Mouse (Mus musculus): ENCODE results near the gene Dph2. TPM values are rescaled to one million over a fixed set of nuclear protein-coding genes. Genes with fewer than 3 reads are reported as not detected.

The Dph2 gene
- polyA plus RNA-seq, 1 experiment: 8.2 TPM

- H3K4me1 ChIP-seq (ENCODE audit: control insufficient read depth, insufficient read depth, low read length): peaks cover 6% of the 10 kb centered on the region
- no peak overlapping the region for H3K4me3 ChIP-seq (ENCODE audit: control insufficient read depth, low read depth, low read length)
- no peak overlapping the region for H3K27ac ChIP-seq (ENCODE audit: control insufficient read depth, insufficient read depth, low read depth, low read length)
- no peaks in the 10 kb centered on the region for H3K27me3 ChIP-seq (ENCODE audit: control insufficient read depth, insufficient read depth, low read length)
- TF ChIP-seq POLR2A (IDR thresholded peaks at IDR 0.05; ENCODE audit: control insufficient read depth, low read depth, low read length) (no peak), CTCF (IDR thresholded peaks at IDR 0.05; ENCODE audit: control insufficient read depth, insufficient read depth, insufficient replicate concordance, low read depth, low read length) (no peak)
- peaks cover 3% of the 10 kb centered on the region; the same call in 1 of the 2 replicates for H3K36me3 ChIP-seq (ENCODE audit: control insufficient read depth, insufficient read depth, low read length)
These were observed 3.5 kb upstream of the Dph2 start for GRCm38 (mm10) chr4:117895339-117895738.

GRCm38 (mm10) chr4:117894601-117895000 is 2.8 kb upstream of the Dph2 start:
- peaks cover 1% of the 10 kb centered on the region; the same call in 1 of the 2 replicates for H3K36me3 ChIP-seq (ENCODE audit: control insufficient read depth, insufficient read depth, low read length)
- no peaks in the 10 kb centered on the region for H3K27me3 ChIP-seq (ENCODE audit: control insufficient read depth, insufficient read depth, low read length)
- no peak overlapping the region for H3K4me3 ChIP-seq (ENCODE audit: control insufficient read depth, low read depth, low read length)
- H3K4me1 ChIP-seq (ENCODE audit: control insufficient read depth, insufficient read depth, low read length): peaks cover 9% of the 10 kb centered on the region
- TF ChIP-seq POLR2A (IDR thresholded peaks at IDR 0.05; ENCODE audit: control insufficient read depth, low read depth, low read length) (no peak), CTCF (IDR thresholded peaks at IDR 0.05; ENCODE audit: control insufficient read depth, insufficient read depth, insufficient replicate concordance, low read depth, low read length) (no peak)
- H3K27ac ChIP-seq (ENCODE audit: control insufficient read depth, insufficient read depth, low read depth, low read length): no peak overlapping the region

GRCm38 (mm10) chr4:117893376-117893775 is 1.5 kb upstream of the Dph2 start:
- Histone ChIP-seq H3K27me3 (ENCODE audit: control insufficient read depth, insufficient read depth, low read length) (no peaks in the 10 kb centered on the region), H3K4me3 (ENCODE audit: control insufficient read depth, low read depth, low read length) (no peak overlapping the region), H3K36me3 (ENCODE audit: control insufficient read depth, insufficient read depth, low read length) (peaks cover under 1% of the 10 kb centered on the region; the same call in 1 of the 2 replicates), H3K27ac (ENCODE audit: control insufficient read depth, insufficient read depth, low read depth, low read length) (no peak overlapping the region), H3K4me1 (ENCODE audit: control insufficient read depth, insufficient read depth, low read length) (peaks cover 9% of the 10 kb centered on the region)
- no peak for TF ChIP-seq CTCF (IDR thresholded peaks at IDR 0.05; ENCODE audit: control insufficient read depth, insufficient read depth, insufficient replicate concordance, low read depth, low read length)
- TF ChIP-seq POLR2A (IDR thresholded peaks at IDR 0.05; ENCODE audit: control insufficient read depth, low read depth, low read length): no peak

GRCm38 (mm10) chr4:117890750-117891149 is 1.1 kb downstream of the Dph2 start:
- Histone ChIP-seq H3K4me3 (ENCODE audit: control insufficient read depth, low read depth, low read length) (no peak overlapping the region), H3K27ac (ENCODE audit: control insufficient read depth, insufficient read depth, low read depth, low read length) (no peak overlapping the region)

GRCm38 (mm10) chr4:117890031-117890430 is 1.8 kb downstream of the Dph2 start:
- Histone ChIP-seq H3K36me3 (ENCODE audit: control insufficient read depth, insufficient read depth, low read length) (no peaks in the 10 kb centered on the region; the same call in 1 of the 2 replicates), H3K4me1 (ENCODE audit: control insufficient read depth, insufficient read depth, low read length) (peaks cover 14% of the 10 kb centered on the region), H3K27me3 (ENCODE audit: control insufficient read depth, insufficient read depth, low read length) (no peaks in the 10 kb centered on the region), H3K27ac (ENCODE audit: control insufficient read depth, insufficient read depth, low read depth, low read length) (no peak overlapping the region), H3K4me3 (ENCODE audit: control insufficient read depth, low read depth, low read length) (no peak overlapping the region)
- peak; percentile 39; the same call in 1 of the 2 replicates for TF ChIP-seq POLR2A (IDR thresholded peaks at IDR 0.05; ENCODE audit: control insufficient read depth, low read depth, low read length)
- no peak for TF ChIP-seq CTCF (IDR thresholded peaks at IDR 0.05; ENCODE audit: control insufficient read depth, insufficient read depth, insufficient replicate concordance, low read depth, low read length)

More at GRCm38 (mm10) chr4:117890750-117891149, 1.1 kb downstream of the Dph2 start:
- peaks cover 14% of the 10 kb centered on the region for H3K4me1 ChIP-seq (ENCODE audit: control insufficient read depth, insufficient read depth, low read length)
- no peaks in the 10 kb centered on the region for H3K27me3 ChIP-seq (ENCODE audit: control insufficient read depth, insufficient read depth, low read length)
- H3K36me3 ChIP-seq (ENCODE audit: control insufficient read depth, insufficient read depth, low read length): no peaks in the 10 kb centered on the region; the same call in 1 of the 2 replicates
- TF ChIP-seq CTCF (IDR thresholded peaks at IDR 0.05; ENCODE audit: control insufficient read depth, insufficient read depth, insufficient replicate concordance, low read depth, low read length) (no peak), POLR2A (IDR thresholded peaks at IDR 0.05; ENCODE audit: control insufficient read depth, low read depth, low read length) (no peak)

- Histone ChIP-seq H3K27me3 (ENCODE audit: control insufficient read depth, insufficient read depth, low read length) (no peaks in the 10 kb centered on the region), H3K4me1 (ENCODE audit: control insufficient read depth, insufficient read depth, low read length) (peaks cover 14% of the 10 kb centered on the region), H3K36me3 (ENCODE audit: control insufficient read depth, insufficient read depth, low read length) (no peaks in the 10 kb centered on the region; the same call in 1 of the 2 replicates), H3K27ac (ENCODE audit: control insufficient read depth, insufficient read depth, low read depth, low read length) (no peak overlapping the region), H3K4me3 (ENCODE audit: control insufficient read depth, low read depth, low read length) (no peak overlapping the region)
- TF ChIP-seq CTCF (IDR thresholded peaks at IDR 0.05; ENCODE audit: control insufficient read depth, insufficient read depth, insufficient replicate concordance, low read depth, low read length): no peak
- TF ChIP-seq POLR2A (IDR thresholded peaks at IDR 0.05; ENCODE audit: control insufficient read depth, low read depth, low read length): 0 out of 2 replicates have a peak, but pooled peaks have one; percentile 45
These were observed 2.4 kb downstream of the Dph2 start for GRCm38 (mm10) chr4:117889471-117889870.

- Histone ChIP-seq H3K36me3 (ENCODE audit: control insufficient read depth, insufficient read depth, low read length) (no peaks in the 10 kb centered on the region; the same call in 1 of the 2 replicates), H3K4me3 (ENCODE audit: control insufficient read depth, low read depth, low read length) (peak overlapping the region; percentile 91), H3K27me3 (ENCODE audit: control insufficient read depth, insufficient read depth, low read length) (no peaks in the 10 kb centered on the region), H3K27ac (ENCODE audit: control insufficient read depth, insufficient read depth, low read depth, low read length) (no peak overlapping the region), H3K4me1 (ENCODE audit: control insufficient read depth, insufficient read depth, low read length) (peaks cover 16% of the 10 kb centered on the region)
- TF ChIP-seq CTCF (IDR thresholded peaks at IDR 0.05; ENCODE audit: control insufficient read depth, insufficient read depth, insufficient replicate concordance, low read depth, low read length): no peak
- no peak for TF ChIP-seq POLR2A (IDR thresholded peaks at IDR 0.05; ENCODE audit: control insufficient read depth, low read depth, low read length)
These were observed 3.9 kb downstream of the Dph2 start for GRCm38 (mm10) chr4:117887920-117888319.
